Mouse (Mus musculus) myocyte (in vitro differentiated cells): ENCODE data around the gene Ifna15. TPM values are rescaled to one million over a fixed set of nuclear protein-coding genes. Genes with fewer than 3 reads are reported as not detected.
"Not testable (repeated sequence)": the region's sequence is repeated elsewhere in the genome, so short reads cannot be mapped to it uniquely, and the experiment has no call there.

Experiments
- H3K27me3 ChIP-seq: one replicate; pipeline ENCODE4 v1.6.1; 2011; ENCODE audit not compliant: control insufficient read depth, insufficient read depth, insufficient read length
- H3K36me3 ChIP-seq: one replicate; pipeline ENCODE4 v1.6.1; 2011; ENCODE audit not compliant: control insufficient read depth, insufficient read depth
- H3K4me2 ChIP-seq: one replicate; pipeline ENCODE4 v1.6.1; 2011; ENCODE audit warnings: low read depth, control low read depth
- H3K4me3 ChIP-seq: one replicate; pipeline ENCODE4 v1.5.1; 2011; ENCODE audit warnings: mild to moderate bottlenecking, control low read depth, moderate library complexity
- H3K79me2 ChIP-seq: one replicate; pipeline ENCODE4 v1.6.1; 2011; ENCODE audit not compliant: control insufficient read depth, insufficient read depth
- H3ac ChIP-seq: one replicate; pipeline ENCODE4 v1.6.1; 2011; ENCODE audit not compliant: control insufficient read depth, insufficient read length
- CEBPB ChIP-seq: IDR thresholded peaks from 2 replicates; pipeline ENCODE4 v1.6.1; 2011; ENCODE audit warnings: mild to moderate bottlenecking, moderate library complexity; ENCODE audit not compliant: poor library complexity, insufficient read depth, severe bottlenecking
- E2F4 ChIP-seq: IDR thresholded peaks from one replicate; pipeline ENCODE4 v1.6.1; 2011; ENCODE audit warnings: mild to moderate bottlenecking, control low read depth, moderate library complexity; ENCODE audit not compliant: insufficient read depth
- MAX ChIP-seq: IDR thresholded peaks from one replicate; pipeline ENCODE4 v1.6.1; 2011; ENCODE audit warnings: low read depth, mild to moderate bottlenecking, control low read depth
- MYOD1 ChIP-seq, 3 experiments: IDR thresholded peaks; one replicate each; pipeline ENCODE4 v1.6.1; 2011; ENCODE audit warnings: control low read depth in 2 of 3, low read depth in 2 of 3, mild to moderate bottlenecking in 2 of 3, moderate library complexity in 1 of 3; ENCODE audit not compliant: insufficient read length in 2 of 3, control insufficient read depth in 1 of 3
- MYOG ChIP-seq, 3 experiments: IDR thresholded peaks; one replicate each; pipeline ENCODE4 v1.6.1; 2011; ENCODE audit warnings: control low read depth in 2 of 3, low read depth in 2 of 3, mild to moderate bottlenecking in 2 of 3; ENCODE audit not compliant: insufficient read length in 2 of 3, control insufficient read depth in 1 of 3, insufficient read depth in 1 of 3
- POLR2A ChIP-seq: IDR thresholded peaks from one replicate; pipeline ENCODE4 v1.6.1; 2011; ENCODE audit warnings: low read depth, mild to moderate bottlenecking, control low read depth, moderate library complexity; ENCODE audit not compliant: insufficient read length
- POLR2AphosphoS2 ChIP-seq: IDR thresholded peaks from one replicate; pipeline ENCODE4 v1.6.1; 2011; ENCODE audit warnings: low read depth, control low read depth; ENCODE audit not compliant: insufficient read length
- REST ChIP-seq: IDR thresholded peaks from one replicate; pipeline ENCODE4 v1.6.1; 2011; ENCODE audit warnings: mild to moderate bottlenecking, control low read depth, moderate library complexity; ENCODE audit not compliant: insufficient read depth, insufficient read length
- SRF ChIP-seq: IDR thresholded peaks from one replicate; pipeline ENCODE4 v1.6.1; 2011; ENCODE audit warnings: low read depth; ENCODE audit not compliant: control insufficient read depth, insufficient read length
- TCF12 ChIP-seq: IDR thresholded peaks from one replicate; pipeline ENCODE4 v1.6.1; 2011; ENCODE audit warnings: mild to moderate bottlenecking, control low read depth; ENCODE audit not compliant: poor library complexity, insufficient read depth, severe bottlenecking
- TCF3 ChIP-seq: IDR thresholded peaks from one replicate; pipeline ENCODE4 v1.6.1; 2011; ENCODE audit warnings: low read depth, control low read depth; ENCODE audit not compliant: insufficient read length
- USF1 ChIP-seq: IDR thresholded peaks from one replicate; pipeline ENCODE4 v1.6.1; 2011; ENCODE audit warnings: low read depth, mild to moderate bottlenecking, control low read depth, moderate library complexity
- polyA plus RNA-seq: library from polyadenylated mRNA; unstranded; fragments of >200 nt; fragmentation: generic; extraction: Trizol; gene quantifications from one replicate; pipeline ENCODE4 v1.2.1, GENCODE M21; 2012; ENCODE audit warnings: missing spikeins

Ifna15 gene
- polyA plus RNA-seq = not detected

DNA sequence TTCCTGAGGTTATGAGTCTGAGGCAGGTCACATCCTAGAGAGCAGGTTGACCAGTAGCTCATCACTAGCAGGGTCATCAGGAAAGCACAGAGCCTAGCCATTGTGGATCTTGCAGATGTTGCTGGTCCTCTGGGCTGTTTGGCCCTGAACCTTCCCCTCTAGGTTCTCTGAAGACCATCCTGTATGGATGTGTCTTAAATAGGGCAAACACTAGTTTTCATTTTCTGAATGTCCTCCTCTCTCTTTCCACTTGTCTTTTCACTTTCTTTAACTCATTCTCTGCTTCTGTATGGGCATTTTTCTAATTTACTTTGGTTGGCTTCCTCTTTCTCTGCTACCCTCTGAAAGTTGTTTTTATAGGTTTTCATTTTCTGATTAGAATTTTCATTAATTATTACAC lies at the start of gene Ifna15:
Gene Ifna15, minus strand, starts transcription at position 101 of the 400 bp plus-strand sequence.
- not testable (repeated sequence) for H3ac ChIP-seq, H3K36me3 ChIP-seq, H3K4me3 ChIP-seq, H3K4me2 ChIP-seq, H3K27me3 ChIP-seq, H3K79me2 ChIP-seq

DNA sequence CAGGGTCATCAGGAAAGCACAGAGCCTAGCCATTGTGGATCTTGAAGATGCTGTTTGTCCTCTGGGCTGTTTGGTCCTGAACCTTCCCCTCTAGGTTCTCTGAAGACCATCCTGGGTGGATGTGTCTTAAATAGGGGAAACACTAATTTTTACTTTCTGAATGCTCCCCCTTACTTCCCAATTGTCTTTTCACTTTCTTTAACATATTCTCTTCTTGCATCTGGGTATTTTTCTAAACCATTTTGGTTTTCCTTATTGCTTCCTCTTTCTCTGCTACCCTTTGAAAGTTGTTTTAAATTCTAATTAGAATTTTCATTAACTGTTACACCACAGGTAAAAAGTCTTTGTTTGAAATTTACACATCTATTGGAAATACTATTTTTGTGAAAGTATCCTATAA lies 45.2 kb upstream of the Ifna15 start, which contains the start of gene Ifna12:
Gene Ifna12, minus strand, starts transcription at position 101 of the 400 bp plus-strand sequence.
- no peaks in the 10 kb centered on the region for H3K36me3 ChIP-seq
- H3K4me3 ChIP-seq = no peak within 1 kb of the TSS
- no peaks in the 10 kb centered on the region for H3K79me2 ChIP-seq
- no peak within 1 kb of the TSS for H3K4me2 ChIP-seq
- no peak for TF ChIP-seq E2F4
- TF ChIP-seq MAX = no peak
- TF ChIP-seq MYOG (IDR thresholded peaks at IDR 0.05; ENCODE audit: control insufficient read depth in 1 of 3, insufficient read depth in 1 of 3, insufficient read length in 2 of 3, low read depth in 2 of 3) = no peak
- TF ChIP-seq USF1 = no peak
- TF ChIP-seq SRF = no peak
- TF ChIP-seq REST = no peak
- no peak within 1 kb of the TSS for H3ac ChIP-seq
- no peaks in the 10 kb centered on the region for H3K27me3 ChIP-seq

DNA sequence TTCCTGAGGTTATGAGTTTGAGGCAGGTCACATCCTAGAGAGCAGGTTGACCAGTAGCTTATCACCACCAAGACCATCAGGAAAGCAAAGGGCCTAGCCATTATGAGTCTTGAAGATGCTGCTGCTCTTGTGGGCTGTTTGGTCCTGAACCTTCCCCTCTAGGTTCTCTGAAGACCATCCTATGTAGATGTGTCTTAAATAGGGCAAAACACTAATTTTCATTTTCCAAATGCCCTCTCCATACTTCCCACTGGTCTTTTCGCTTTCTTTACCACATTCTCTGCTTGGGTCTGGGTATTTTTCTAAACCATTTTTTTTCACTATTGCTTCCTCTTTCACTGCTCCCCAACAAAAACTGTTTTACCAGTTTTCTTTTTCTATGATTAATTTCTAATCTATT lies 34.2 kb upstream of the Ifna15 start, which contains the start of gene Ifna9:
Gene Ifna9, minus strand, starts transcription at position 101 of the 400 bp plus-strand sequence.
- Histone ChIP-seq H3K4me2 (no peak within 1 kb of the TSS), H3K4me3 (no peak within 1 kb of the TSS), H3K79me2 (no peaks in the 10 kb centered on the region), H3K27me3 (peaks cover 5% of the 10 kb centered on the region), H3K36me3 (no peaks in the 10 kb centered on the region), H3ac (no peak within 1 kb of the TSS)
- TF ChIP-seq MYOD1 (IDR thresholded peaks at IDR 0.05; ENCODE audit: control insufficient read depth in 1 of 3, insufficient read length in 2 of 3, low read depth in 2 of 3) (no peak), POLR2AphosphoS2 (no peak)

DNA sequence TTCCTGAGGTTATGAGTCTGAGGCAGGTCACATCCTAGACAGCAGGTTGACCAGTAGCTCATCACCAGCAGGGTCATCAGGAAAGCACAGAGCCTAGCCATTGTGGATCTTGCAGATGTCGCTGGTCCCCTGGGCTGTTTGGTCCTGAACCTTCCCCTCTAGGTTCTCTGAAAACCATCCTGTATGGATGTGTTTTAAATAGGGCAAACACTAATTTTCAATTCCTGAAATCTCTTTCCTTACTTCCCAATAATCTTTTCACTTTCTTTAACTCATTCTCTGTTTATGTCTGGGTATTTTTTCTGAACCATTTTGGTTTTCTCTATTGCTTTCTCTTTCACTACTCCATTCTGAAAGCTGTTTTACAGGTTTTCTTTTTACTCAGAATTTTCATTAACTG lies 13.7 kb upstream of the Ifna15 start, which contains the start of gene Ifna14:
Gene Ifna14, minus strand, starts transcription at position 101 of the 400 bp plus-strand sequence.
- Histone ChIP-seq H3K36me3 (no peaks in the 10 kb centered on the region), H3K4me3 (no peak within 1 kb of the TSS), H3K4me2 (no peak within 1 kb of the TSS), H3K79me2 (no peaks in the 10 kb centered on the region), H3ac (no peak within 1 kb of the TSS), H3K27me3 (peaks cover 4% of the 10 kb centered on the region)
- TF ChIP-seq CEBPB = no peak
- no peak for TF ChIP-seq TCF12
- no peak for TF ChIP-seq POLR2AphosphoS2
- no peak for TF ChIP-seq MYOD1 (IDR thresholded peaks at IDR 0.05; ENCODE audit: control insufficient read depth in 1 of 3, insufficient read length in 2 of 3, low read depth in 2 of 3)
- no peak for TF ChIP-seq E2F4
- no peak for TF ChIP-seq TCF3
- no peak for TF ChIP-seq REST
- TF ChIP-seq MYOG (IDR thresholded peaks at IDR 0.05; ENCODE audit: control insufficient read depth in 1 of 3, insufficient read depth in 1 of 3, insufficient read length in 2 of 3, low read depth in 2 of 3) = no peak
- no peak for TF ChIP-seq POLR2A
- TF ChIP-seq USF1 = no peak
- TF ChIP-seq SRF = no peak
- TF ChIP-seq MAX = no peak

DNA sequence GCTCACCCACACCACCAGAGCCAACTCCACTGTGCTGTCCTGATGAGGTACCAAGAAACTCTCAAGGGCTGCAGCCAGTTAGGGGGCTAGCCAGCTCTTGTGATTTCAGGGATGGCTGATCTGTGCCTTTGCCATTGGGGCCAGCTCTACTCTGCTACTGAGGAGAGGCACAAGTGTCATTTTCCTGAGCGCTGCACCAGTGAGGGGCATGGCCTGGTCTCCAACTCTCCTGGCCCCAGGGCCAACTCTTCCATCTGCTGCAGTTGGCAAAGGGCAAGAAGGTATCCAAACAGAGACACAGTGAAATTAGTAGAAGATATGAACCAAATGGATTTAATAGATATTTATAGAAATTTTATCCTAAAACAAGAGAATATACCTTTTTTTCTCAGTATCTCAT lies 3.7 kb upstream of the Ifna15 start:
- no peak overlapping the region for H3ac ChIP-seq
- no peaks in the 10 kb centered on the region for H3K36me3 ChIP-seq
- H3K79me2 ChIP-seq = no peaks in the 10 kb centered on the region
- H3K4me2 ChIP-seq = no peak overlapping the region
- TF ChIP-seq TCF12 (no peak), CEBPB (no peak), USF1 (no peak), REST (no peak), TCF3 (no peak), POLR2AphosphoS2 (no peak), MYOG (IDR thresholded peaks at IDR 0.05; ENCODE audit: control insufficient read depth in 1 of 3, insufficient read depth in 1 of 3, insufficient read length in 2 of 3, low read depth in 2 of 3) (no peak), SRF (no peak)
- H3K4me3 ChIP-seq = no peak overlapping the region
- H3K27me3 ChIP-seq = no peaks in the 10 kb centered on the region
